Mouse (Mus musculus): ENCODE measurements around the gene Iyd.

- TF ChIP-seq POLR2A (IDR thresholded peaks at IDR 0.05; ENCODE audit: borderline replicate concordance, control insufficient read depth, low read depth, low read length) (no peak), CTCF (IDR thresholded peaks at IDR 0.05; ENCODE audit: control insufficient read depth, insufficient read depth, low read length) (no peak)
These were observed 28.6 kb upstream of the Iyd start for GRCm38 (mm10) chr10:3511401-3511800.
